Mouse (Mus musculus) C2C12 (cell line): ENCODE results near the gene Scrt2.

Source experiments
- CTCF ChIP-seq: IDR thresholded peaks from one replicate; pipeline ENCODE4 v1.5.1; 2011; ENCODE audit not compliant: control insufficient read depth, insufficient read depth, insufficient read length
- MAX ChIP-seq: IDR thresholded peaks from one replicate; pipeline ENCODE4 v1.6.1; 2011; ENCODE audit warnings: mild to moderate bottlenecking, control low read depth
- MYOD1 ChIP-seq: IDR thresholded peaks from one replicate; pipeline ENCODE4 v1.6.1; 2011; ENCODE audit warnings: low read depth; ENCODE audit not compliant: control insufficient read depth, insufficient read length
- MYOG ChIP-seq: IDR thresholded peaks from one replicate; pipeline ENCODE4 v1.6.1; 2011; ENCODE audit not compliant: control insufficient read depth, insufficient read length; ENCODE audit errors: extremely low read depth

DNA sequence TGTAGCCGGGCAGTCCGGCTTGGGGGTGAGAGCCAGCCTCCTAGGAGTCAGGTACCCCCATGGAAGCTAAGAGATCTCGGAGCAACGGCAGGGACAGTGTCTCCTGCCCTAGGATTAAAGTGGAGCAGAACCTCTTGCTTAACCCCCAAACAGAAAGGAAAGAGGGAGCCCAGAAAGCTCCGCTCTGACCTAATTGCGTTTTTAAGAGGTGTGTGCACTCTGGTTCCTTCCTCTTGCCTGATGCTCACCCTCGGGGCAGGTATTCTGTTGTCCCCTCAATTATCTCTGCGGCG, 62.8 kb downstream of the Scrt2 start:
- TF ChIP-seq MYOD1 (no peak), MYOG (no peak), CTCF (no peak), MAX (no peak)
